Mouse (Mus musculus): Measurements from ENCODE around the gene Mtch1. TPM values are rescaled to one million over a fixed set of nuclear protein-coding genes. Genes with fewer than 3 reads are reported as not detected.
A peak's percentile ranks its signal among the peaks of the same experiment; 100 is the strongest.
"Not testable (repeated sequence)": the region's sequence is repeated elsewhere in the genome, so short reads cannot be mapped to it uniquely, and the experiment has no call there.

Gene Mtch1
- polyA plus RNA-seq, 1 experiment, result 741 TPM

- H3ac ChIP-seq (ENCODE audit: control insufficient read depth, insufficient read length), result no peak overlapping the region
- TF ChIP-seq TCF3 (IDR thresholded peaks at IDR 0.05; ENCODE audit: insufficient read length, low read depth) (no peak), MAX (IDR thresholded peaks at IDR 0.05; ENCODE audit: low read depth) (no peak), CEBPB (IDR thresholded peaks at IDR 0.05; ENCODE audit: insufficient read depth, poor library complexity, severe bottlenecking) (peak; percentile 35; the same call in 1 of the 2 replicates), MYOG (IDR thresholded peaks at IDR 0.05; ENCODE audit: control insufficient read depth in 1 of 3, insufficient read depth in 1 of 3, insufficient read length in 2 of 3, low read depth in 2 of 3) (peak in 1 of 3 experiments; percentile 25), REST (IDR thresholded peaks at IDR 0.05; ENCODE audit: insufficient read depth, insufficient read length) (no peak), MYOD1 (IDR thresholded peaks at IDR 0.05; ENCODE audit: control insufficient read depth in 1 of 3, insufficient read length in 2 of 3, low read depth in 2 of 3) (no peak), POLR2A (IDR thresholded peaks at IDR 0.05; ENCODE audit: insufficient read length, low read depth) (no peak), SRF (IDR thresholded peaks at IDR 0.05; ENCODE audit: control insufficient read depth, insufficient read length, low read depth) (no peak)
- no peak overlapping the region for H3K4me3 ChIP-seq
- peak overlapping the region; percentile 33 for H3K4me2 ChIP-seq (ENCODE audit: low read depth)
- H3K36me3 ChIP-seq (ENCODE audit: control insufficient read depth, insufficient read depth), result no peaks in the 10 kb centered on the region
- no peaks in the 10 kb centered on the region for H3K27me3 ChIP-seq (ENCODE audit: control insufficient read depth, insufficient read depth, insufficient read length)
- H3K79me2 ChIP-seq (ENCODE audit: control insufficient read depth, insufficient read depth), result no peaks in the 10 kb centered on the region
These were observed 28.9 kb downstream of the Mtch1 start for GRCm38 (mm10) chr17:29318731-29319250.

DNA sequence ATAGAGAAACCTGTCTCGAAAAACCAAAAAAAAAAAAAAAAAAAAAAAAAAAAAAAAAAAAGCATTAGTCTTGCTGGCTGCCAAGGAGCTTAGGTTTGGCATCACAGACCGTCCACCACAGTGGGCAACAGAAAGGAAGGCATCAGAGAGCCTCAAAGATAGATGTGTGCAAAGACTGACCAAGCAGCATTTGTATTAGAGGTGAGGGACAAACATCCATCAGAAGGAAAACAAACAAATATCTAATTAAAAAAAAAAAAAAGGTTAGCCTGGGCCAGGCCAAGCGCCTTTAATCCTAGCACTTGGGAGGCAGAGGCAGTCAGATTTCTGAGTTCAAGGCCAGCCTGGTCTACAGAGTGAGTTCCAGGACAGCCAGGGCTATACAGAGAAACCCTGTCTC lies 30.4 kb downstream of the Mtch1 start, which contains the start of gene Pi16:
TSS of gene Pi16 (plus strand) at position 301 of the 400 bp plus-strand sequence.
- not testable (repeated sequence) for H3K27me3 ChIP-seq (ENCODE audit: control insufficient read depth, insufficient read depth, insufficient read length); H3K4me3 ChIP-seq; H3K36me3 ChIP-seq (ENCODE audit: control insufficient read depth, insufficient read depth); H3K79me2 ChIP-seq (ENCODE audit: control insufficient read depth, insufficient read depth); H3ac ChIP-seq (ENCODE audit: control insufficient read depth, insufficient read length)
- peak within 1 kb of the TSS; percentile 59 for H3K4me2 ChIP-seq (ENCODE audit: low read depth)

DNA sequence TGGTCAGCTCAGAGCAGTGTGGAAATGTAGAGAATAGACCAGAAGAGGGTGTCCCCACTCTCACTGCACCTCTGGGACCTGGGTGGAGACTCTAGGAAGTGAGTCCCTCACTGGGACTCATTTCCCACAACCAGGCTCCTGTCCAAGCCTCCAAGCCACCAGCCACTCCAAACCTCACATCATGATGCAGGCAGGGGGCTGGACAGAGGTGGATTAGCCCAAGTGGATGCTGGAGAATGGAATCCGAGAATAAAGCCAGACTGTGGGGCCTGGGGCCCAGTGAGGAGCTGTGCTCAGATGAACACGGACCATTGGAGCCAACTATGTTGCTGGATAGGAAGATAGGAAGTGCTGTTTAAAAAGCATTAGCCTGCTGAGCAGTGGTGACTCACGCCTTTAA lies 30.8 kb downstream of the Mtch1 start:
- no peak for TF ChIP-seq MYOD1 (IDR thresholded peaks at IDR 0.05; ENCODE audit: control insufficient read depth in 1 of 3, insufficient read length in 2 of 3, low read depth in 2 of 3)
- no peak for TF ChIP-seq TCF12 (IDR thresholded peaks at IDR 0.05; ENCODE audit: insufficient read depth, poor library complexity, severe bottlenecking)
- no peak for TF ChIP-seq POLR2A (IDR thresholded peaks at IDR 0.05; ENCODE audit: insufficient read length, low read depth)
- no peak for TF ChIP-seq MYOG (IDR thresholded peaks at IDR 0.05; ENCODE audit: control insufficient read depth in 1 of 3, insufficient read depth in 1 of 3, insufficient read length in 2 of 3, low read depth in 2 of 3)
- no peak for TF ChIP-seq CEBPB (IDR thresholded peaks at IDR 0.05; ENCODE audit: insufficient read depth, poor library complexity, severe bottlenecking)
- no peak for TF ChIP-seq REST (IDR thresholded peaks at IDR 0.05; ENCODE audit: insufficient read depth, insufficient read length)
- TF ChIP-seq TCF3 (IDR thresholded peaks at IDR 0.05; ENCODE audit: insufficient read length, low read depth), result no peak
- no peak for TF ChIP-seq SRF (IDR thresholded peaks at IDR 0.05; ENCODE audit: control insufficient read depth, insufficient read length, low read depth)
- TF ChIP-seq USF1 (IDR thresholded peaks at IDR 0.05; ENCODE audit: low read depth), result no peak
- no peak for TF ChIP-seq MAX (IDR thresholded peaks at IDR 0.05; ENCODE audit: low read depth)
- no peak for TF ChIP-seq POLR2AphosphoS2 (IDR thresholded peaks at IDR 0.05; ENCODE audit: insufficient read length, low read depth)
- no peak for TF ChIP-seq E2F4 (IDR thresholded peaks at IDR 0.05; ENCODE audit: insufficient read depth)
- no peaks in the 10 kb centered on the region for H3K36me3 ChIP-seq (ENCODE audit: control insufficient read depth, insufficient read depth)
- no peaks in the 10 kb centered on the region for H3K79me2 ChIP-seq (ENCODE audit: control insufficient read depth, insufficient read depth)
- no peaks in the 10 kb centered on the region for H3K27me3 ChIP-seq (ENCODE audit: control insufficient read depth, insufficient read depth, insufficient read length)
- no peak overlapping the region for H3K4me3 ChIP-seq
- H3ac ChIP-seq (ENCODE audit: control insufficient read depth, insufficient read length), result no peak overlapping the region
- no peak overlapping the region for H3K4me2 ChIP-seq (ENCODE audit: low read depth)

GRCm38 (mm10) chr17:29315672-29316465 lies 31.9 kb downstream of the Mtch1 start:
- Histone ChIP-seq H3K27me3 (ENCODE audit: control insufficient read depth, insufficient read depth, insufficient read length) (no peaks in the 10 kb centered on the region), H3K4me2 (ENCODE audit: low read depth) (peak overlapping the region; percentile 59), H3K36me3 (ENCODE audit: control insufficient read depth, insufficient read depth) (no peaks in the 10 kb centered on the region), H3K79me2 (ENCODE audit: control insufficient read depth, insufficient read depth) (no peaks in the 10 kb centered on the region), H3ac (ENCODE audit: control insufficient read depth, insufficient read length) (no peak overlapping the region), H3K4me3 (no peak overlapping the region)
- peak in 2 of 3 experiments; percentile 6 to 49 for TF ChIP-seq MYOD1 (IDR thresholded peaks at IDR 0.05; ENCODE audit: control insufficient read depth in 1 of 3, insufficient read length in 2 of 3, low read depth in 2 of 3)
- no peak for TF ChIP-seq POLR2AphosphoS2 (IDR thresholded peaks at IDR 0.05; ENCODE audit: insufficient read length, low read depth)

DNA sequence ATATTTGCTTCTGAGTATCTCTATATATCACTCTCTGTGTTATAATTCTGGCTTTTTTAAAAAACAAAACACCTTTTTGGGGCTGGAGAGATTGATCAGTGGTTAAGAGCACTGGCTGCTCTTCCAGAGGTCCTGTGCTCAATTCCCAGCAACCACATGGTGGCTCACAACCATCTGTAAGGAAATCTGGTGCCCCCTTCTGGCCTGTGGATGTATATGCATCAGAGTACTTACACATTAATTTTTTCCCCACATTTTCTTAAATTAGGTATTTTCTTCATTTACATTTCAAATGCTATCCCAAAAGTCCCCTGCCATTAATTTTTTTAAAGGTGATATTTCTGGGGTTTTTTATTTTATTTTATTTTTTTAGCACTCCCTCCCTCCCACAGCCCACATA lies 34.4 kb downstream of the Mtch1 start:
- Histone ChIP-seq H3K4me3 (no peak overlapping the region), H3K27me3 (ENCODE audit: control insufficient read depth, insufficient read depth, insufficient read length) (no peaks in the 10 kb centered on the region), H3K36me3 (ENCODE audit: control insufficient read depth, insufficient read depth) (no peaks in the 10 kb centered on the region), H3K79me2 (ENCODE audit: control insufficient read depth, insufficient read depth) (no peaks in the 10 kb centered on the region), H3ac (ENCODE audit: control insufficient read depth, insufficient read length) (no peak overlapping the region), H3K4me2 (ENCODE audit: low read depth) (no peak overlapping the region)
- TF ChIP-seq TCF3 (IDR thresholded peaks at IDR 0.05; ENCODE audit: insufficient read length, low read depth) (no peak), POLR2A (IDR thresholded peaks at IDR 0.05; ENCODE audit: insufficient read length, low read depth) (no peak), MYOG (IDR thresholded peaks at IDR 0.05; ENCODE audit: control insufficient read depth in 1 of 3, insufficient read depth in 1 of 3, insufficient read length in 2 of 3, low read depth in 2 of 3) (no peak), MAX (IDR thresholded peaks at IDR 0.05; ENCODE audit: low read depth) (no peak), TCF12 (IDR thresholded peaks at IDR 0.05; ENCODE audit: insufficient read depth, poor library complexity, severe bottlenecking) (no peak), MYOD1 (IDR thresholded peaks at IDR 0.05; ENCODE audit: control insufficient read depth in 1 of 3, insufficient read length in 2 of 3, low read depth in 2 of 3) (no peak), USF1 (IDR thresholded peaks at IDR 0.05; ENCODE audit: low read depth) (no peak), REST (IDR thresholded peaks at IDR 0.05; ENCODE audit: insufficient read depth, insufficient read length) (no peak), CEBPB (IDR thresholded peaks at IDR 0.05; ENCODE audit: insufficient read depth, poor library complexity, severe bottlenecking) (no peak), SRF (IDR thresholded peaks at IDR 0.05; ENCODE audit: control insufficient read depth, insufficient read length, low read depth) (no peak), E2F4 (IDR thresholded peaks at IDR 0.05; ENCODE audit: insufficient read depth) (no peak), POLR2AphosphoS2 (IDR thresholded peaks at IDR 0.05; ENCODE audit: insufficient read length, low read depth) (no peak)

All from myocyte (in vitro differentiated cells).